Mouse (Mus musculus): ENCODE data around the gene Cd300c.
"Not testable (repeated sequence)": the region's sequence is repeated elsewhere in the genome, so short reads cannot be mapped to it uniquely, and the experiment has no call there.

Cd300c gene

GRCm38 (mm10) chr11:114912847-114913246 is 56.1 kb downstream of the Cd300c start:
- H3K36me3 ChIP-seq (ENCODE audit: insufficient read depth, low read length) = no peaks in the 10 kb centered on the region
- peaks cover 8% of the 10 kb centered on the region; the same call in 1 of the 2 replicates for H3K27me3 ChIP-seq (ENCODE audit: insufficient read depth, low read length)
- H3K4me3 ChIP-seq (replicated peaks; ENCODE audit: low read length) = no peak overlapping the region
- no peaks in the 10 kb centered on the region for H3K4me1 ChIP-seq (replicated peaks; ENCODE audit: low read depth, low read length)
- TF ChIP-seq POU5F1 (IDR thresholded peaks at IDR 0.05; ENCODE audit: borderline replicate concordance, low read length) (no peak), NANOG (IDR thresholded peaks at IDR 0.05; ENCODE audit: borderline replicate concordance, low read length) (no peak), CTCF (conservative IDR thresholded peaks at IDR 0.05; ENCODE audit: low read length) (peak; percentile 72)
- peaks cover 4% of the 10 kb centered on the region for H3K9me3 ChIP-seq (ENCODE audit: low read length)

- not testable (repeated sequence) for H3K36me3 ChIP-seq (ENCODE audit: insufficient read depth, low read length); H3K4me3 ChIP-seq (replicated peaks; ENCODE audit: low read length); H3K27me3 ChIP-seq (ENCODE audit: insufficient read depth, low read length); H3K4me1 ChIP-seq (replicated peaks; ENCODE audit: low read depth, low read length); H3K9me3 ChIP-seq (ENCODE audit: low read length)
- peak; percentile 43 for TF ChIP-seq CTCF (conservative IDR thresholded peaks at IDR 0.05; ENCODE audit: low read length)
Measured at GRCm38 (mm10) chr11:114909538-114909937, 59.4 kb downstream of the Cd300c start.

- no peaks in the 10 kb centered on the region; the same call in 1 of the 2 replicates for H3K27me3 ChIP-seq (ENCODE audit: insufficient read depth, low read length)
- H3K36me3 ChIP-seq (ENCODE audit: insufficient read depth, low read length) = no peaks in the 10 kb centered on the region
- H3K9me3 ChIP-seq (ENCODE audit: low read length) = peaks cover 9% of the 10 kb centered on the region
- no peak overlapping the region for H3K4me3 ChIP-seq (replicated peaks; ENCODE audit: low read length)
- H3K4me1 ChIP-seq (replicated peaks; ENCODE audit: low read depth, low read length) = no peaks in the 10 kb centered on the region
- TF ChIP-seq CTCF (conservative IDR thresholded peaks at IDR 0.05; ENCODE audit: low read length) = no peak
Measured at GRCm38 (mm10) chr11:114908086-114908485, 60.9 kb downstream of the Cd300c start.

- Histone ChIP-seq H3K4me3 (replicated peaks; ENCODE audit: low read length) (no peak overlapping the region), H3K36me3 (ENCODE audit: insufficient read depth, low read length) (no peaks in the 10 kb centered on the region), H3K4me1 (replicated peaks; ENCODE audit: low read depth, low read length) (no peaks in the 10 kb centered on the region), H3K27me3 (ENCODE audit: insufficient read depth, low read length) (no peaks in the 10 kb centered on the region; the same call in 1 of the 2 replicates), H3K9me3 (ENCODE audit: low read length) (peaks cover 9% of the 10 kb centered on the region)
- TF ChIP-seq CTCF (conservative IDR thresholded peaks at IDR 0.05; ENCODE audit: low read length) (no peak), NANOG (IDR thresholded peaks at IDR 0.05; ENCODE audit: borderline replicate concordance, low read length) (no peak), POU5F1 (IDR thresholded peaks at IDR 0.05; ENCODE audit: borderline replicate concordance, low read length) (no peak)
Measured at GRCm38 (mm10) chr11:114907567-114907966, 61.4 kb downstream of the Cd300c start.
